Mouse (Mus musculus) embryo, embryonic 9.5 days (tissue): ENCODE measurements at regions not wholly inside any gene's neighbourhood (a gene's known extent, or its start where the extent isn't known, plus 50 kb on each side); places are given as distances from the start of the nearest gene placed in this dataset.
A peak's percentile ranks its signal among the peaks of the same experiment; 100 is the strongest.

Experiments used
- DNase-seq: peaks from one replicate; pipeline ENCODE4 v3.0.0-alpha.2; 2017; ENCODE audit errors: extremely low spot score

- DNase-seq: peak; percentile 5
Observed at GRCm38 (mm10) chr15:71375775-71376174, 2458.6 kb upstream of the Gm6569 start.
